Mouse (Mus musculus) heart, embryonic 16.5 days (tissue): ENCODE data around the gene Nostrin. TPM values are rescaled to one million over a fixed set of nuclear protein-coding genes. Genes with fewer than 3 reads are reported as not detected.

Source experiments
- ATAC-seq: fragments of 200-750 bp; cut with Nextera tagmentation; replicated peaks from 2 replicates; pipeline ENCODE4 v1.8.0; 2017; ENCODE audit warnings: moderate number of reproducible peaks; ENCODE audit not compliant: insufficient read depth, low FRiP score; ENCODE audit errors: extremely low read depth
- H3K27ac ChIP-seq: fragments of 300-500 bp; sonication (generic); 2 replicates; pipeline ENCODE4 v1.5.1; 2014; ENCODE audit warnings: mild to moderate bottlenecking, low read length, control low read depth, moderate library complexity
- H3K27me3 ChIP-seq: fragments of 300-500 bp; sonication (generic); 2 replicates; pipeline ENCODE4 v1.6.1; 2014; ENCODE audit warnings: low read length, mixed read lengths; ENCODE audit not compliant: control insufficient read depth, insufficient read depth
- H3K36me3 ChIP-seq: fragments of 300-500 bp; sonication (generic); 2 replicates; pipeline ENCODE4 v1.6.1; 2014; ENCODE audit not compliant: control insufficient read depth, insufficient read depth
- H3K4me1 ChIP-seq: fragments of 300-500 bp; sonication (generic); 2 replicates; pipeline ENCODE4 v1.6.1; 2014; ENCODE audit warnings: low read length, mixed read lengths; ENCODE audit not compliant: control insufficient read depth, insufficient read depth
- H3K4me2 ChIP-seq: fragments of 300-500 bp; sonication (generic); 2 replicates; pipeline ENCODE4 v1.6.1; 2014; ENCODE audit warnings: low read depth, mild to moderate bottlenecking, control low read depth, low read length
- H3K4me3 ChIP-seq: fragments of 300-500 bp; sonication (generic); 2 replicates; pipeline ENCODE4 v1.5.1; 2014; ENCODE audit warnings: mild to moderate bottlenecking, control low read depth, low read length
- H3K9ac ChIP-seq: fragments of 300-500 bp; sonication (generic); 2 replicates; pipeline ENCODE4 v1.6.1; 2014; ENCODE audit warnings: low read length, control low read depth
- H3K9me3 ChIP-seq: fragments of 300-500 bp; sonication (generic); replicated peaks from 2 replicates; pipeline ENCODE4 v1.6.1; 2016; ENCODE audit warnings: low read length; ENCODE audit not compliant: control insufficient read depth
- WGBS: fragments of 180-500 bp; shearing (Covaris S2); extraction: QIAGEN DNeasy Blood & Tissue Kit; methylation state at CpG from one replicate; pipeline ENCODE4 v1.1.7; 2014; 5-methylcytosine and 5-hydroxymethylcytosine counted together
- polyA plus RNA-seq: library from polyadenylated mRNA; unstranded; fragments of >200 nt; fragmentation: Nextera tagmentation; extraction: Ambion mirVana; gene quantifications from 2 replicates; pipeline ENCODE4 v1.2.1, GENCODE M21; 2015

The Nostrin gene
- polyA plus RNA-seq, 1 experiment from 2014 or later, result 5.2 TPM

DNA sequence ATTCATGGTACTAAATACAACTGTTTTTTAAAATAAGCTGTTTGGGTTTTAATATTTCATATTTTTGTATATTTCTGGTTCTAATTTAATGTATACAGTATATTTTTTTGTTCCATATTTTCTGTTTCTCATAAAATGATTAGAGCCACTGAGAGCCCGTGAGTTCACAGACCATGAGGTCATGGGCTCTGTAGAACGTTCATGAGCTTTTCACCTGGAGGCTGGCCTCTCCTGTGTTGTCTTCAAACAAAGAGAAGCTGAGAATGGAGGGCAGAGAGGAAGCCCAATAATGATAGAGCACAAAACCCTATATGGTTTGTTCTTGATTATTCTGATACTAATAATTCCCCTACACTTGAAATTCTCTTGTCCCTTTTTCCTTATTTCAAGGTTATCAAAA lies 89.1 kb downstream of the Nostrin start:
- Histone ChIP-seq H3K4me2 (no peak overlapping the region), H3K27me3 (no peaks in the 10 kb centered on the region), H3K9ac (no peak overlapping the region), H3K36me3 (no peaks in the 10 kb centered on the region), H3K9me3 (no peaks in the 10 kb centered on the region), H3K27ac (no peak overlapping the region), H3K4me3 (no peak overlapping the region), H3K4me1 (no peaks in the 10 kb centered on the region; the same call in 1 of the 2 replicates)
- ATAC-seq, result no peak
- 46% methylated on average over 2 of the region's 2 CpGs for WGBS

- Histone ChIP-seq H3K27me3 (no peaks in the 10 kb centered on the region), H3K9ac (no peak overlapping the region), H3K4me1 (no peaks in the 10 kb centered on the region; the same call in 1 of the 2 replicates), H3K27ac (no peak overlapping the region), H3K4me2 (no peak overlapping the region), H3K36me3 (no peaks in the 10 kb centered on the region), H3K4me3 (no peak overlapping the region), H3K9me3 (no peaks in the 10 kb centered on the region)
- ATAC-seq, result no peak
- 91% methylated on average over 9 of the region's 9 CpGs for WGBS
These were observed 91.3 kb downstream of the Nostrin start for GRCm38 (mm10) chr2:69226876-69227275.

- no peak overlapping the region for H3K27ac ChIP-seq
- no peak overlapping the region for H3K9ac ChIP-seq
- no peak for ATAC-seq
- H3K4me2 ChIP-seq, result no peak overlapping the region
- WGBS, result 80% methylated on average over 6 of the region's 6 CpGs
- H3K4me1 ChIP-seq, result no peaks in the 10 kb centered on the region
- no peaks in the 10 kb centered on the region for H3K9me3 ChIP-seq
- H3K36me3 ChIP-seq, result no peaks in the 10 kb centered on the region
- H3K4me3 ChIP-seq, result no peak overlapping the region
- H3K27me3 ChIP-seq, result no peaks in the 10 kb centered on the region
These were observed 93.0 kb downstream of the Nostrin start for GRCm38 (mm10) chr2:69228635-69229034.

DNA sequence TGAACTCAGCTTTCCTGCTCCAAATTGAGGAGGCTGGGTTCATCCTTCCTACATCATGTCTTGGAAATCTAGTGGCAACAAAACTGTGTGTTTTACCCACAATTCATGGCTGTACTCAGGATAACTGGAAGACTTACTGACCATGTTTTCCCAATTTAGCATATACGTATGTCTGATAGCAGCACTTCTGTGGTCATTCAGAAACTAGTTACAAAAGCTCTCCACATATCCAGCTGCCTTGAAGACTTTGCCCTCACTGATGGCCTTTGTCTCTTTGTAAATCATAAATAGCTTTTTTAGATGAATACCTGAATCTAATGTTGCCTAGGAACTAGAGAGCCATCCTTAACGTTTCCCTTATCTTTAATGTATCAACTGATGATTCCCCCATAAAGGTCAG lies 94.5 kb downstream of the Nostrin start:
- 75% methylated on average over 2 of the region's 2 CpGs for WGBS
- ATAC-seq, result no peak

DNA sequence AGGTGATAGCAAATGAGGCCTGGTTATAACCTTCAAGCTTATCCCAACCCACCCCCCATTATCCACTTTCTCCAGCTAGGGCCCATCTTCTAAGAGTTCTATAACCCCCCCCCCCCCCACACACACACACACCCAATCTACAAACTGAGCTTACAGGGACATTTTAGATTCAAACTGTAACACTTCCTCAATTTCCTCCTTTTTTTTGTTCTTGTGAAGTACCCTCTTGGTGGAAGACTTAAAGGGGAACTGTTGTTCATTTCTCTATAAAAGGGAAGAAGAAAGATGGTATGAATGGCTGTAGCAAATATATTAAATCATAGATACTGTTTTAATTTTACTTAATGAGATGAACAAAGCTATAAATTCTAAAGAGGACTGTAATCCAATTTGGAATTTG lies 96.5 kb downstream of the Nostrin start:
- Histone ChIP-seq H3K4me1 (no peaks in the 10 kb centered on the region), H3K9ac (no peak overlapping the region), H3K9me3 (no peaks in the 10 kb centered on the region), H3K27ac (no peak overlapping the region), H3K4me3 (no peak overlapping the region), H3K4me2 (no peak overlapping the region), H3K27me3 (no peaks in the 10 kb centered on the region), H3K36me3 (no peaks in the 10 kb centered on the region)
- ATAC-seq, result no peak

More for the DNA sequence above, 94.5 kb downstream of the Nostrin start:
- no peak overlapping the region for H3K27ac ChIP-seq
- no peaks in the 10 kb centered on the region for H3K27me3 ChIP-seq
- H3K9me3 ChIP-seq, result no peaks in the 10 kb centered on the region
- H3K4me1 ChIP-seq, result no peaks in the 10 kb centered on the region
- H3K4me3 ChIP-seq, result no peak overlapping the region
- no peaks in the 10 kb centered on the region for H3K36me3 ChIP-seq
- no peak overlapping the region for H3K4me2 ChIP-seq
- H3K9ac ChIP-seq, result no peak overlapping the region

DNA sequence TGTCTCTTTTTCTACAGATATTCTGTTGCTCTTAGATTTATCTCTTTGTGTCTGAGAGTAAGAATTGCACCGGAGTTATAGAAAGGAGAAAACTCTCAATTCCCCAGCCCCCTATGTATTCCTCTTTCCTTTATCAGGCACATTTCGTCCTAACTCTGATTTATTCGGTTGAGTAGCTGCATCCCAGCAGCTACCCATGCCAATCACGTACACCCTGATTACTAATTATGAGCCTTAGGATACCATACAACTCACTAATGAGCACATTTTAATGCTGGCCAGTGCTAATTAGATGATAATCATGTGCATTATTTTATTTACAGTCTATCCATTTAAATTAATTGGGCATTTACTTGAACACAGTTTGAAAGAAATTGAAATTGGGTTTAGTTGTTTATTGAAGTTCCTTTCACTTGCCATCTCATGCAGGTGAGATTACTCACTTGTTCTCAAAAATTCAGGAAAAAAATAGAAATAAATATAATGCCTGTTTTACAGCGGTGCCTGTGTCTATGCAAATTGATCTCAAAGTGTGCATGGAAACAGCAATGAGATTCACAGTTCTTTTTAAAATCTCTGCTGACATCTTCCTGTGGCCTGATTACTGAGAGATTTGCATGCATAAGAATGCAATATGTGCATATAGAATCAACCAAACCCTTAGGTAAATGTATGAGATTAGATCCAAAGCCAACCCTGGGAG lies 99.5 kb downstream of the Nostrin start:
- Histone ChIP-seq H3K27ac (no peak overlapping the region), H3K27me3 (no peaks in the 10 kb centered on the region), H3K4me3 (no peak overlapping the region), H3K36me3 (no peaks in the 10 kb centered on the region), H3K4me1 (no peaks in the 10 kb centered on the region), H3K9me3 (no peaks in the 10 kb centered on the region), H3K9ac (no peak overlapping the region), H3K4me2 (no peak overlapping the region)
- no peak for ATAC-seq
- WGBS, result 89% methylated on average over 5 of the region's 5 CpGs

Other genes starting within 250 kb of the Nostrin start
- gene Spc25, start 70.4 kb downstream of the Nostrin start, polyA plus RNA-seq, result 138 and 158 TPM in 2 replicates
- gene G6pc2, start 75.3 kb downstream of the Nostrin start, polyA plus RNA-seq, result not detected in 2 replicates
- gene Abcb11, start 206.8 kb downstream of the Nostrin start, polyA plus RNA-seq, result 0.04 and 0.13 TPM in 2 replicates
- gene Dhrs9, start 244.6 kb downstream of the Nostrin start, polyA plus RNA-seq, result 0.04 and 0.07 TPM in 2 replicates